In genomic region chr17:9903313-9903712, GRCm38 (mm10) we compare ENCODE assay signal across 14 mouse cellular contexts.
A peak's percentile ranks its signal among the peaks of the same experiment; 100 is the strongest.
DNase-seq lines count a peak whose midpoint lies in the region; ATAC-seq and TF ChIP-seq lines count a peak whose summit lies in the region.
"Had no signal": no experiment of that assay in that cellular context is flagged by ENCODE, and none has a peak within 500 bp of the region (broad histone marks: within the 10 kb centered on the region; RNA-seq: fewer than 3 reads in every experiment).

No protein-coding gene starts in this region.

- no peak overlapping the region for H3K4me3 ChIP-seq in forebrain, embryonic 15.5 days
- H3K4me3 ChIP-seq in forebrain, embryonic 14.5 days (ENCODE audit: low read depth, low read length) = no peak overlapping the region
- H3K4me3 ChIP-seq in lung, embryonic 16.5 days (ENCODE audit: low read length) = no peak overlapping the region
- no peak overlapping the region for H3K4me3 ChIP-seq in midbrain, embryonic 10.5 days
- H3K4me3 ChIP-seq in thymus, adult 2 months (ENCODE audit: control insufficient read depth, insufficient read depth, low read length) = no peak overlapping the region
- H3K4me3 ChIP-seq: heart, embryonic 12.5 days; stomach, embryonic 15.5 days had no signal

- H3K9me3 ChIP-seq in forebrain, embryonic 15.5 days = no peaks in the 10 kb centered on the region
- H3K9me3 ChIP-seq in forebrain, embryonic 14.5 days (replicated peaks; ENCODE audit: control insufficient read depth, low read length) = no peaks in the 10 kb centered on the region
- no peaks in the 10 kb centered on the region for H3K9me3 ChIP-seq in lung, embryonic 16.5 days (ENCODE audit: control insufficient read depth, low read length)
- no peaks in the 10 kb centered on the region for H3K9me3 ChIP-seq in midbrain, embryonic 10.5 days (replicated peaks)
- H3K9me3 ChIP-seq: heart, embryonic 12.5 days; stomach, embryonic 15.5 days had no signal

- H3K9ac ChIP-seq in forebrain, embryonic 15.5 days (replicated peaks) = no peak overlapping the region
- no peak overlapping the region for H3K9ac ChIP-seq in forebrain, embryonic 14.5 days (ENCODE audit: low read length)
- no peak overlapping the region for H3K9ac ChIP-seq in lung, embryonic 16.5 days (ENCODE audit: low read length)
- H3K9ac ChIP-seq: heart, embryonic 12.5 days; liver, embryonic 14.5 days; stomach, embryonic 15.5 days had no signal

- intact Hi-C loops in gastrocnemius, postnatal 36 days (cut with DNase I) = no loop called here

- no peak for ATAC-seq in forebrain, embryonic 15.5 days (replicated peaks)
- no peak for ATAC-seq in forebrain, embryonic 14.5 days
- peak; percentile 46 for ATAC-seq in lung, embryonic 16.5 days (ENCODE audit: low read depth)

- no peak for TF ChIP-seq CTCF in thymus, adult 2 months (IDR thresholded peaks at IDR 0.05; ENCODE audit: borderline replicate concordance, control insufficient read depth, extremely low read depth, insufficient read depth, low read length, poor library complexity)

- peaks cover 36% of the 10 kb centered on the region for H3K4me1 ChIP-seq in forebrain, embryonic 15.5 days
- peaks cover 37% of the 10 kb centered on the region for H3K4me1 ChIP-seq in forebrain, embryonic 14.5 days (ENCODE audit: control insufficient read depth, insufficient read depth, low read length)
- H3K4me1 ChIP-seq in lung, embryonic 16.5 days (replicated peaks; ENCODE audit: control insufficient read depth, insufficient read depth, low read length) = peaks cover 30% of the 10 kb centered on the region
- peaks cover 62% of the 10 kb centered on the region for H3K4me1 ChIP-seq in midbrain, embryonic 10.5 days
- H3K4me1 ChIP-seq in thymus, adult 2 months (replicated peaks; ENCODE audit: control insufficient read depth, insufficient read depth, low read length) = no peaks in the 10 kb centered on the region

- TF ChIP-seq POLR2A in thymus, adult 2 months (IDR thresholded peaks at IDR 0.05; ENCODE audit: control insufficient read depth, extremely low read depth, insufficient read depth, low read length, poor library complexity) = no peak

- no peak for DNase-seq in forebrain, embryonic 14.5 days (ENCODE audit: low spot score)
- DNase-seq in lung, adult 18-20 months = no peak
- DNase-seq in midbrain, embryonic 10.5 days (ENCODE audit: low spot score) = no peak
- DNase-seq in skeletal muscle tissue, adult 2 months (ENCODE audit: low read depth, low spot score) = peak; percentile 19
- no peak for DNase-seq in gastrocnemius, postnatal 36 days
- DNase-seq in thymus, adult 2 months = no peak
- DNase-seq: left cerebral cortex, postnatal 4 days; right cerebral cortex, postnatal 4 days; thymus, postnatal 4 days had no signal

- H3K27ac ChIP-seq in forebrain, embryonic 15.5 days (replicated peaks) = peak overlapping the region; percentile 82
- H3K27ac ChIP-seq in forebrain, embryonic 14.5 days (ENCODE audit: low read depth, low read length) = no peak overlapping the region
- peak overlapping the region; percentile 82 for H3K27ac ChIP-seq in lung, embryonic 16.5 days (ENCODE audit: low read length)
- peak overlapping the region; percentile 92 for H3K27ac ChIP-seq in midbrain, embryonic 10.5 days (replicated peaks)
- no peak overlapping the region for H3K27ac ChIP-seq in thymus, adult 2 months (ENCODE audit: control insufficient read depth, insufficient read depth, low read length)
- H3K27ac ChIP-seq: liver, embryonic 14.5 days; stomach, embryonic 15.5 days had no signal

- H3K36me3 ChIP-seq in forebrain, embryonic 15.5 days = no peaks in the 10 kb centered on the region
- no peaks in the 10 kb centered on the region for H3K36me3 ChIP-seq in forebrain, embryonic 14.5 days (ENCODE audit: control insufficient read depth, insufficient read depth, low read length)
- H3K36me3 ChIP-seq in lung, embryonic 16.5 days (ENCODE audit: control insufficient read depth, insufficient read depth, low read length) = no peaks in the 10 kb centered on the region
- H3K36me3 ChIP-seq in midbrain, embryonic 10.5 days = no peaks in the 10 kb centered on the region
- H3K36me3 ChIP-seq in thymus, adult 2 months (ENCODE audit: control insufficient read depth, insufficient read depth, low read length) = no peaks in the 10 kb centered on the region
- H3K36me3 ChIP-seq: heart, embryonic 12.5 days; stomach, embryonic 15.5 days had no signal

- no peak overlapping the region for H3K4me2 ChIP-seq in forebrain, embryonic 15.5 days (replicated peaks)
- H3K4me2 ChIP-seq in forebrain, embryonic 14.5 days (ENCODE audit: low read length) = no peak overlapping the region
- H3K4me2 ChIP-seq in lung, embryonic 16.5 days (ENCODE audit: low read depth, low read length) = no peak overlapping the region
- H3K4me2 ChIP-seq: heart, embryonic 12.5 days; stomach, embryonic 15.5 days had no signal

- H3K27me3 ChIP-seq in forebrain, embryonic 15.5 days = no peaks in the 10 kb centered on the region
- no peaks in the 10 kb centered on the region for H3K27me3 ChIP-seq in forebrain, embryonic 14.5 days (replicated peaks; ENCODE audit: control insufficient read depth, insufficient read depth, low read length)
- H3K27me3 ChIP-seq in lung, embryonic 16.5 days (ENCODE audit: control insufficient read depth, insufficient read depth, low read depth, low read length) = no peaks in the 10 kb centered on the region
- H3K27me3 ChIP-seq in midbrain, embryonic 10.5 days (ENCODE audit: low read depth, poor library complexity, severe bottlenecking) = no peaks in the 10 kb centered on the region
- H3K27me3 ChIP-seq in thymus, adult 2 months (ENCODE audit: control insufficient read depth, insufficient read depth, low read length) = no peaks in the 10 kb centered on the region
- H3K27me3 ChIP-seq: heart, embryonic 12.5 days; stomach, embryonic 15.5 days had no signal

- WGBS in forebrain, embryonic 15.5 days = 26% methylated on average over 4 of the region's 4 CpGs
- WGBS in forebrain, embryonic 14.5 days = 24% methylated on average over 4 of the region's 4 CpGs
- 49% methylated on average over 4 of the region's 4 CpGs for WGBS in lung, embryonic 16.5 days
- 61% methylated on average over 4 of the region's 4 CpGs for WGBS in midbrain, embryonic 10.5 days
- 91% methylated on average over 4 of the region's 4 CpGs for WGBS in thymus, adult 2 months

Comparison
In these comparisons a context has a peak if more than half of its experiments do, and no peak if none do; other contexts are left out.
1. H3K27ac ChIP-seq: peak in forebrain, embryonic 15.5 days (single experiment), lung, embryonic 16.5 days (single experiment) and midbrain, embryonic 10.5 days (single experiment); none in forebrain, embryonic 14.5 days (single experiment) and thymus, adult 2 months (single experiment).